Mouse (Mus musculus) liver, embryonic 15.5 days (tissue): ENCODE measurements around the gene Muc20. TPM values are rescaled to one million over a fixed set of nuclear protein-coding genes. Genes with fewer than 3 reads are reported as not detected.

ENCODE experiments used
- ATAC-seq: fragments of 200-750 bp; cut with Nextera tagmentation; 2 replicates; pipeline ENCODE4 v1.8.0; 2017; ENCODE audit warnings: moderate number of reproducible peaks, mild to moderate bottlenecking, moderate library complexity; ENCODE audit not compliant: insufficient read depth
- H3K27ac ChIP-seq: fragments of 300-500 bp; sonication (generic); replicated peaks from 2 replicates; pipeline ENCODE4 v1.5.1; 2015; ENCODE audit warnings: mild to moderate bottlenecking, inconsistent platforms
- H3K27me3 ChIP-seq: fragments of 300-500 bp; sonication (generic); 2 replicates; pipeline ENCODE4 v1.6.1; 2015; ENCODE audit warnings: mild to moderate bottlenecking, inconsistent platforms
- H3K36me3 ChIP-seq: fragments of 300-500 bp; sonication (generic); replicated peaks from 2 replicates; pipeline ENCODE4 v1.6.1; 2015; ENCODE audit warnings: moderate library complexity, mild to moderate bottlenecking, inconsistent platforms
- H3K4me1 ChIP-seq: fragments of 300-500 bp; sonication (generic); replicated peaks from 2 replicates; pipeline ENCODE4 v1.6.1; 2015; ENCODE audit warnings: inconsistent platforms
- H3K4me2 ChIP-seq: fragments of 300-500 bp; sonication (generic); 2 replicates; pipeline ENCODE4 v1.6.1; 2015; ENCODE audit warnings: moderate library complexity, mild to moderate bottlenecking, inconsistent platforms
- H3K4me3 ChIP-seq: fragments of 300-500 bp; sonication (generic); replicated peaks from 2 replicates; pipeline ENCODE4 v1.5.1; 2015; ENCODE audit warnings: mild to moderate bottlenecking, inconsistent platforms
- H3K9ac ChIP-seq: fragments of 300-500 bp; sonication (generic); 2 replicates; pipeline ENCODE4 v1.6.1; 2015; ENCODE audit warnings: moderate library complexity, mild to moderate bottlenecking, inconsistent platforms
- H3K9me3 ChIP-seq: fragments of 300-500 bp; sonication (generic); replicated peaks from 2 replicates; pipeline ENCODE4 v1.6.1; 2016; ENCODE audit warnings: inconsistent platforms
- WGBS: fragments of 180-500 bp; shearing (Covaris S2); methylation state at CpG from one replicate; pipeline ENCODE4 v1.1.7; 2015; ENCODE audit warnings: mixed read lengths; ENCODE audit not compliant: insufficient replicate concordance; 5-methylcytosine and 5-hydroxymethylcytosine counted together
- polyA plus RNA-seq: library from polyadenylated mRNA; unstranded; fragments of >200 nt; fragmentation: Nextera tagmentation; extraction: Ambion mirVana; gene quantifications from 2 replicates; pipeline ENCODE4 v1.2.1, GENCODE M21; 2015

Muc20 gene
- polyA plus RNA-seq, result 0.10 TPM in 1 of 2 replicates, not detected in the other

DNA sequence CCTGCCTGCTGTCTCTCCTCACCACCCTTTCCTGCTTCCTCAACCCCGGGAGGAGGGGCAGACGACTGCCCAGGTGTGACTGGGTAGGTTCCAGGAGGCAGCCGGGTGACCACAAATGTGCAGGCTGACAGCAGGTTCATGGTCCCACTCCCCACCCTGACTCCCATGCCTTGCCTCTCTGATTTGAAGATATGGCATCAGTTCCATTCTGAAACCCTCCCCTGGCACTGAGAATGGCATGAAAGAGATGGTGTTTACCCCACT is at the start of gene Muc20:
Gene Muc20 (minus strand): TSS at position 10 of the 264 bp plus-strand sequence.
- no peak within 1 kb of the TSS for H3K4me3 ChIP-seq
- no peaks in the 10 kb centered on the region for H3K36me3 ChIP-seq
- H3K27me3 ChIP-seq, result peaks cover 21% of the 10 kb centered on the region
- no peak within 1 kb of the TSS for H3K4me2 ChIP-seq
- H3K9ac ChIP-seq, result no peak within 1 kb of the TSS
- H3K27ac ChIP-seq, result no peak within 1 kb of the TSS
- ATAC-seq, result no peak
- no peaks in the 10 kb centered on the region for H3K4me1 ChIP-seq
- 44% methylated on average over 3 of the region's 3 CpGs for whole genome bisulfite sequencing
- no peaks in the 10 kb centered on the region; the same call in 1 of the 2 replicates for H3K9me3 ChIP-seq

DNA sequence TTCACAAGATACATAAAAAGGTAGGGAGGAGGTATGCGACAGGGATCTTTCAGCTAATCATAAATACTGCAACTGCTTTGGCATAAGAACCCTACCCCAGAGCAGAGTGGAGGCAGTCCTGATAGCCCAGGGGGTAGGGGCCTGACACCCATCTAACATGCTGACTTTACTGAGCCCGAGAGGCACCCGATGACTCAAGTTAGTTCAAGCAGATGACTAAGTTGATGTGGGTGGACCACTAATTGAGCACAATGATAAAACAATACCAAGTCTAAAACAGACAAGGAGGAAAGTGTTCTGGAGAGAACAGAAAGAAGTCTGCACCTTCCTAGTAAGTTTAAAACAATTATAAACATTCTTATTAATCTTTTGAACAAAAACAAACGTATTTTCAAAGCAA is 34.3 kb upstream of the Muc20 start:
- H3K4me3 ChIP-seq, result no peak overlapping the region
- no peaks in the 10 kb centered on the region for H3K9me3 ChIP-seq
- no peak overlapping the region for H3K27ac ChIP-seq
- 72% methylated on average over 4 of the region's 4 CpGs for WGBS
- peaks cover 12% of the 10 kb centered on the region; the same call in 1 of the 2 replicates for H3K36me3 ChIP-seq
- ATAC-seq, result no peak
- no peak overlapping the region for H3K9ac ChIP-seq
- no peaks in the 10 kb centered on the region for H3K4me1 ChIP-seq
- H3K4me2 ChIP-seq, result no peak overlapping the region
- H3K27me3 ChIP-seq, result no peaks in the 10 kb centered on the region

DNA sequence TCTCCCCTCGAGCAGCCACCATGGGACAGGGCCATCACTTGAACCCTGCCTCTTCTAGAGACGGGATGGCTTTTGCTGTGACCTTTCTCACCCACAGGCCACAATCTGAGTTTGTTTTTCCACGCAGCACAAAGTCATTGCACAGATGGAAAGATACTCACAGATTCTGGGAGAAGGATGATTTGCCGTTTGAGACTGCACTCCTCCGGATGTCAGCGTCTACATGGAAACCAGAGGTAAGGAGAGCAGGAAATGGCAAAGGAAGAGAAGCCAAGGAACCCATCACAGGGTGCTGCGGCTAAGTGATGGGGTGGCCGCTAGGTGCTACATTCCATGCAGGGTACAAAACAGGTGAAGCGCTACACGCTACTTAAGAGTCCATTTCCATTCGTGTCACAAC is 31.9 kb upstream of the Muc20 start:
- Histone ChIP-seq H3K9ac (no peak overlapping the region), H3K4me3 (no peak overlapping the region), H3K27ac (no peak overlapping the region), H3K27me3 (no peaks in the 10 kb centered on the region), H3K4me1 (no peaks in the 10 kb centered on the region), H3K36me3 (peaks cover 27% of the 10 kb centered on the region), H3K9me3 (no peaks in the 10 kb centered on the region), H3K4me2 (no peak overlapping the region)
- no peak for ATAC-seq
- 77% methylated on average over 11 of the region's 11 CpGs for WGBS

DNA sequence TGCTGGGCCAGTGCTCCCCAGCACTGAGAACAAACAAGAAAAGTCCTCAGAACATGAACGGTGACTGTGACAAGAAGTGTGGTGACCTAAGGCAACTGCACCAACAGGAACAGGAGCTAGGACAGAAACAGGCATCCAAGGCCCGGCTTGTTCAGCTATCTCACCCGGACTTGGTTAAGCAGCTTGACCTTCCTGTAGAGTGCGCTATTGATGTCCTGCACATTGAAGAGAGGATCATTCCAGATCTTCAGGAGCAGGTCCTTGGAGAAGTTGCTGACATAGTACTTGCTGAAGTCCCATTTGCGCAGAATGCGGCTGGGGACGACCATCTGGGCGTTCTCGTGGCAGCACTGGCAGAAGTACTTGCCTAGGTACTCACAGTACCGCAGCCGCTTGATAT is 29.3 kb upstream of the Muc20 start:
- 87% methylated on average over 11 of the region's 11 CpGs for WGBS

DNA sequence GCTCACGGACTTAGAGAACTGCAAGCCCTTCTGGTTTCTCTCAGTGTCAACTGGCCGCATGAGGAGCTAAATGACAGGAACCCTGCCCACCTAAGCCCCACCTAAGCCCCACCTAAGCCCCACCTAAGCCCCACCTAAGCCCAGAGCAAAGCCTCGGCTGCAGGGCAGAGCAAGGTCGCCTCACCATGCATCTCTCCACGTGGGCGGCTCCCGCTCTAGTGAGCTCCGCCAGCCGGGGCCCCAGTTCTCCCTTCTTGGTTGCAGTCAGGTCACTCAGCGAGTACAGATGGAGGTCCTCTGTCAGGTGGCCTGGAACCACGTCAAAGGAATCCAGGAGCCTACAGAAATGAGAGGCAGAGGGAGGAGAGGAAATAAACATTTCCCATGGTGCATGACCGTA is 28.1 kb upstream of the Muc20 start:
- Histone ChIP-seq H3K9ac (no peak overlapping the region), H3K27me3 (no peaks in the 10 kb centered on the region), H3K4me1 (0 out of 2 replicates have a peak, but pooled peaks cover 8% of the 10 kb centered on the region), H3K4me2 (no peak overlapping the region), H3K36me3 (peaks cover 31% of the 10 kb centered on the region), H3K4me3 (no peak overlapping the region), H3K9me3 (no peaks in the 10 kb centered on the region), H3K27ac (no peak overlapping the region)
- ATAC-seq, result no peak
- 65% methylated on average over 12 of the region's 12 CpGs for WGBS

More for the DNA sequence above, 29.3 kb upstream of the Muc20 start:
- no peaks in the 10 kb centered on the region for H3K9me3 ChIP-seq
- no peak overlapping the region for H3K4me3 ChIP-seq
- no peaks in the 10 kb centered on the region for H3K27me3 ChIP-seq
- no peak for ATAC-seq
- H3K4me1 ChIP-seq, result 0 out of 2 replicates have a peak, but pooled peaks cover 8% of the 10 kb centered on the region
- H3K36me3 ChIP-seq, result peaks cover 31% of the 10 kb centered on the region
- no peak overlapping the region for H3K4me2 ChIP-seq
- no peak overlapping the region for H3K27ac ChIP-seq
- H3K9ac ChIP-seq, result no peak overlapping the region

DNA sequence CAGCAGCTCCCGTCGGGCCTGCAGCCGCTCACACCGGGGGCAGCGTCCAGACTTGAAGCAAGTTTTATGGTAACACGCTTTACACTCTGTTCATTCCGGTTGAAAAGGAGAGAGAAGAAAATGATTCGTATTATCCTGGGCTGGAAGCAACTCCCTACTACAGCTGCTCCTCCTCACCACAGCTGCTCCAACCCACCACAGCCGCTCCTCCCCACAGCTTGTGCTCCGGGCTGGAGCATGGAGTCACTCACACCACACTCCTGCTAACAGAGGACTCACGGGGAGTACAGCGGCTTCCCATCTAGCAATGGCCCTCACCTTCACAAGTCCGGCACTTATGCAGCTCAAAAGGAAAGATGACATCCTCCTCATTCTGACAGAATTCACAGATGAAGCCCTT is 26.8 kb upstream of the Muc20 start:
- 80% methylated on average over 13 of the region's 13 CpGs for WGBS
- Histone ChIP-seq H3K9ac (no peak overlapping the region), H3K4me3 (no peak overlapping the region), H3K36me3 (peaks cover 31% of the 10 kb centered on the region), H3K27ac (no peak overlapping the region), H3K9me3 (no peaks in the 10 kb centered on the region), H3K4me1 (0 out of 2 replicates have a peak, but pooled peaks cover 8% of the 10 kb centered on the region), H3K4me2 (no peak overlapping the region), H3K27me3 (no peaks in the 10 kb centered on the region)
- no peak for ATAC-seq

DNA sequence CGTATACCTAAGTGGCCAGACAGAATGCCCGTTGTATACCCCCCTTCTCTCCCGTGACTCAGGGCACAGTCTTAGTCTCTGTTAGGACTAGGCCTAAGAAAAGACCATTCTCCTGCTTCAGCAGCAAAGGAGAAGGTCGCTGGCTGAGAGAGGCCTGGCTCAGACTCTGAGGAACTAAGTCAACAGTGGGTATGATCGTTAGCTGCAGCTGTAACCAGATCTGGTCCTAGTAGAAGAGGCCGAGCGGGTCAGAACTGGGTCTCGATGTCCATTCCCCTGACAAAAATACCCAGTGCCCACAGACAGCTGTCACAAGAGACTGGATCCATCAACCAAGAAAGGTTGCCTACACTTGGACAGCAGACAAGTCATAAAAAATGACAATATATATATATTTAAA is 26.3 kb upstream of the Muc20 start:
- H3K36me3 ChIP-seq, result peaks cover 31% of the 10 kb centered on the region

DNA sequence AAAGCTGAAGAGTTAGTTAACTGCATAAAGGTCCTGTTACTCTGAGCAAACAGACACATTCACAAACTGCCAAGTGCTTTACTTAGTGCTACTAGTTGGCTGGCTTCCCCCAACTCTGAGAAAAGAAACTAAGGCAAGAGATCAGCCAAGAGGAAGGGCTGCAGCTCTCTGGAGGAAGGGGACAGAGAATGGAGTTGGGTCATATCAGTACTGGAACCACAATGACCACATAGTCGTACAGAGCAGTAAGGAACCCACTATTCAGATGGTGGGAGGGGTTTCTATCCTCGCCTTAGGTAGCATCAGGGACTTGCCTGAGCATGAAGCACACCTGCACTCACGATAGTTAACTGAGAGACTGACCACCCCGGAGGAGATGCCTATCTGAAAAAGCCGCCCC is 25.6 kb upstream of the Muc20 start:
- Histone ChIP-seq H3K27ac (no peak overlapping the region), H3K9ac (no peak overlapping the region), H3K4me2 (no peak overlapping the region), H3K27me3 (no peaks in the 10 kb centered on the region), H3K4me1 (0 out of 2 replicates have a peak, but pooled peaks cover 8% of the 10 kb centered on the region), H3K4me3 (no peak overlapping the region), H3K9me3 (no peaks in the 10 kb centered on the region), H3K36me3 (peaks cover 31% of the 10 kb centered on the region)
- WGBS, result 64% methylated on average over 5 of the region's 5 CpGs
- no peak for ATAC-seq

More for the DNA sequence above, 26.3 kb upstream of the Muc20 start:
- Histone ChIP-seq H3K9ac (no peak overlapping the region), H3K4me3 (no peak overlapping the region), H3K27ac (no peak overlapping the region), H3K4me2 (no peak overlapping the region), H3K4me1 (0 out of 2 replicates have a peak, but pooled peaks cover 8% of the 10 kb centered on the region), H3K27me3 (no peaks in the 10 kb centered on the region), H3K9me3 (no peaks in the 10 kb centered on the region)
- ATAC-seq, result no peak
- 76% methylated on average over 8 of the region's 8 CpGs for WGBS

DNA sequence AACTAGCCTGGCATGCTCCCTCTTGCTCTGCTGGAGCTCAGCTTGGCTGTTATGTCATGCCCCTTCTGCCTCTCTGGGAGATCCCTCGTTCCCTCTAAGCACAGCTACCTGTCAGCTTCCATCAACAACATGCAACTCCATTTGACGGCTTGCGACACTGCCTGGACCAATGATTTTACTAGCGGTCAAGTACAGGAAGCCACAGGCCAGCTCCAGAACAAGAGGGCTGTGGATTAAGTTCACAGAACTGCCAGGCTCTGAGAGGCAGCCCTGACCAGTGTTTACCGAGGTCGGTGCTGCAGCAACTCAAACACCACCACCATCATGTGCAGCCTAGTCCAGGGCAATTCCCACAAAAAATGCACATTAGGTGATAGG is 25.2 kb upstream of the Muc20 start:
- Histone ChIP-seq H3K9ac (no peak overlapping the region), H3K4me1 (0 out of 2 replicates have a peak, but pooled peaks cover 8% of the 10 kb centered on the region)

DNA sequence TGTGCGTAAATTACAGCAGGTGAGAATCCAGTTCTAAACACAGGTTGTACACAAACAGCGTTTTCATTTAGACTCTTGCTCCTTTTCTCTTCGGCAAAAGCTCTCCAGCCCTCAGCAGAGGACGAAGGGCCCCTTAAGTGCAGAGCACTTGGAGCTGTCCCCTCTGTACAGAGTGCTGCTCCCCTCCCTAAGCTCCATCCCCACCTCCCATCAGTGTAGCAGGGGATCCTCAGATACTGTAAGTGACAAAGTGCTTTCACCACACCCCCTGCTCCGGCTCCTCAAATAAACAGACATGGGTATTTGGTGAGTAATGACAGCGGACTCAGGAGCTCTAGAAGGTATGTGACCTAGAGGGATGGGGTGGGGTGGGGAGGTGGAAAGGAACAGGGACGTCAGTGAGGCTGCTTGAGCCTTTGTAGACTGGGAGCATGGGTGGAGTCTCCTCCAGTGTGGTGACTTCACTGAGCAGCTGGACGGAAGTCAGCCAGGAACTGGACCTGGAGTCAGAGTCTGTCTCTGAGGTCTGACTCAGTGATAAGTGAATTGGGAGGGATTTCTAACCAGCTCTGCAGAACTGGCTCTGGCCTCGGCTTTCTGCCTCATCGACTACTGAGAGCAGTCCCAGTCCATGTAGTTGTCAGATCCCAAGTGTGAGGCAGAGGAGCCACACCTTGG is 24.7 kb upstream of the Muc20 start:
- Histone ChIP-seq H3K27ac (no peak overlapping the region), H3K36me3 (peaks cover 23% of the 10 kb centered on the region), H3K9me3 (no peaks in the 10 kb centered on the region), H3K4me3 (no peak overlapping the region), H3K4me2 (no peak overlapping the region), H3K27me3 (no peaks in the 10 kb centered on the region), H3K9ac (no peak overlapping the region), H3K4me1 (0 out of 2 replicates have a peak, but pooled peaks cover 8% of the 10 kb centered on the region)
- ATAC-seq, result no peak
- 53% methylated on average over 10 of the region's 10 CpGs for WGBS

More for the DNA sequence above, 25.2 kb upstream of the Muc20 start:
- Histone ChIP-seq H3K4me2 (no peak overlapping the region), H3K36me3 (peaks cover 28% of the 10 kb centered on the region), H3K4me3 (no peak overlapping the region), H3K9me3 (no peaks in the 10 kb centered on the region), H3K27ac (no peak overlapping the region), H3K27me3 (no peaks in the 10 kb centered on the region)
- 32% methylated on average over 6 of the region's 6 CpGs for WGBS
- no peak for ATAC-seq

DNA sequence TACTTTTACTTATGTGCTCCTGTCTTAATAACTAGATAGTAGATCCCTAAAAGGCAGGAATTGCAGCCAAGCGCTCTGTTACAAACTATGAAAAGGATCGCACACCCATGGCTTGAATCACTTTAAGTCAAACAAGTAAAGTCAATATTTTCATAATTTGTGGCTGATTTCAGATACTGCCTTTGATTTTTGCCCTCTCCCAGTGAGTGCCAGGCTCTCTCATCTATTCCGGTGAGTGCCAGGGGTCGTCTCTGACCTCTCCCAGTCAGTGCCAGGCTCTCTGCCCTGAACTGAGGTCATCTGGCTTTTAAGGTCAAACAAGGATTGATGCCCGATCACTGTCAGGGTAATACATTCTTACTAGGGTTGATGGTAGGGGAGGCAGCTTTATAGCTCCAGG is 21.2 kb upstream of the Muc20 start:
- Histone ChIP-seq H3K4me3 (no peak overlapping the region), H3K36me3 (no peaks in the 10 kb centered on the region), H3K9me3 (no peaks in the 10 kb centered on the region), H3K27ac (no peak overlapping the region), H3K4me2 (no peak overlapping the region), H3K4me1 (peaks cover 17% of the 10 kb centered on the region), H3K9ac (no peak overlapping the region), H3K27me3 (peaks cover 3% of the 10 kb centered on the region; the same call in 1 of the 2 replicates)
- WGBS, result 73% methylated on average over 5 of the region's 5 CpGs
- ATAC-seq, result no peak

DNA sequence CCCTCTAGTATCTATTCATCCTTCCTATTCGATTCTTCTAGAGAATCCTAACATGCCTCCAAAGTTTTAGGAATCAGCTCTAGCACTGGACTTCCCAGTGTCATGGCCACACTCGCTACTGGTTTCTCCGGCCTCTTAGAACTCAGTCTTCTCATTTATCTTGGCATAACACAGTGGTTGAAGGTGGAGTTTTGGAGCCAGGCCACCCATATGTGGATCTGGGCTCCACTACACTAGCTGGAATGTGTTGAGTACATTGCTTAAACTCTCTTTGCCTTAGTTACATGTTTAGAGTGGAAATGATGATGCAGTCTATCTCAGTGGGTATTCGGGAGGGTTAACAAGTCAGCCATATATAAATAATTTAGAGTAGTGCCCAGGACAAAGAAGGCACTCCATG is 20.8 kb upstream of the Muc20 start:
- H3K4me2 ChIP-seq, result no peak overlapping the region
- H3K4me1 ChIP-seq, result peaks cover 19% of the 10 kb centered on the region
- no peak overlapping the region for H3K9ac ChIP-seq
- H3K27ac ChIP-seq, result no peak overlapping the region
- no peaks in the 10 kb centered on the region for H3K36me3 ChIP-seq
- H3K9me3 ChIP-seq, result no peaks in the 10 kb centered on the region
- WGBS, result 70% methylated on average over 4 of the region's 4 CpGs
- no peak for ATAC-seq
- H3K27me3 ChIP-seq, result peaks cover 3% of the 10 kb centered on the region; the same call in 1 of the 2 replicates
- H3K4me3 ChIP-seq, result no peak overlapping the region
